Mouse (Mus musculus) layer of hippocampus, postnatal 10 days (tissue): ENCODE data around the gene Zbtb26. TPM values are rescaled to one million over a fixed set of nuclear protein-coding genes. Genes with fewer than 3 reads are reported as not detected.
A peak's percentile ranks its signal among the peaks of the same experiment; 100 is the strongest.

Experiments
- DNase-seq, 2 experiments: peaks; one replicate each; pipeline ENCODE4 v3.0.0; 2021; ENCODE audit warnings: low spot score in 2 of 2
- long read RNA-seq: library from polyadenylated mRNA; stranded (forward); transcript quantifications from one replicate; pipeline ENCODE4 v2.0.0, GENCODE M21; 2023
- total RNA-seq, 2 experiments: library from RNA; stranded (reverse); gene quantifications; 2 replicates each; pipeline ENCODE4 v1.2.3; 2021

Zbtb26 gene
- 1 to 10 TPM; 8.8 to 8.9 TPM for total RNA-seq
- long read RNA-seq: 0 reads

DNA sequence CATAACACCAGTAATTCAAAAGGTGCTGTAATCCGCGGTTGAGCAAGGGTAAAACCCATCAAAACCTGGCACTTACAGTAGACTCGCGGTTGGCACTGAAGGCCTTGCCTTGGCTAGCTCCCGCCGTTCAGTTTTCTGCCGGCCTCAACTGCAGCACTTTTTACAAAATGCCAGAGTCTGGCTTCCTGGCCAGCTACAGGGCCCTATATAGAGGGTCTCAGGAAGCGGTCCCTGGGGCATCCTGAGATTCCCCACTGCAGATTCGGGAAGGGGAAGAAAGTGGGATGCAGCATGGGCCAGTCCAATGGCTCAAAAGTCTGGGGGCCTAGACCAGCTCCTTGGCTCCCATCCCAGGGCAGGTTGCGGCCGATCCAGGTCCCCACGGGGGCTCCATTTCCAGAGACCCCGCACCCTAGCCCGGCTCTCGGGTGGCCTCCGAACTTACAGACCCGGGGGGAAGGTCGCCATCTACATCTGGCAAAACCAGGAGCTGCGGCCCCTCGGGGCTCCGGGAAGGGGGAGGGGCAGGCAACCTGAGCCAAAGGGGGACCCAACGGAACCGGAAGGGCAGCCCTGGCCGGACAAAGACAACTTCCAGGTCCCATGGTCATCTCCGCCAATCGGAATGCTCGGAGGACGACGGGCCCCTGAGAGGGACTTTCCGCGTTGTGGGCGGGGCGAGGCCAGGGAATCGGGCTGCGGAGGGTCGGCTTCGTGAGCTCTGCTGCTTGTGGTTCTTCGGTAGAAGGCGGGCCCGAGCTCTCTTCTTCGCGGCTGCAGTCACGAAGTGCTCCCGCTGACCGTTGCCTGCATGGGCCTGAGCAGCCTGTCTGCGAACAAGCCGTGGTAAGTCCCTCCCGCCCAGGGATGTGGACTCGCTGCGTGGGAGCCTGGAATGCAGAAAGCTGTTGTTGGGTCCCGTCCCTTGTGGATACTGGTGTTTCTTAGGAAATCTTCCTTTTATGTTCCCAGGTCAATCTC is at the start of gene Zbtb26, which contains the start of the genes Zbtb6 and Rabgap1:
Zbtb26 (minus strand) TSS at position 525 of the 981 bp plus-strand sequence.
Zbtb6 (minus strand) TSS at position 561 of the 981 bp plus-strand sequence.
Rabgap1 (plus strand) TSS at position 669 of the 981 bp plus-strand sequence.
- peak; percentile 93 to 96 for DNase-seq

DNA sequence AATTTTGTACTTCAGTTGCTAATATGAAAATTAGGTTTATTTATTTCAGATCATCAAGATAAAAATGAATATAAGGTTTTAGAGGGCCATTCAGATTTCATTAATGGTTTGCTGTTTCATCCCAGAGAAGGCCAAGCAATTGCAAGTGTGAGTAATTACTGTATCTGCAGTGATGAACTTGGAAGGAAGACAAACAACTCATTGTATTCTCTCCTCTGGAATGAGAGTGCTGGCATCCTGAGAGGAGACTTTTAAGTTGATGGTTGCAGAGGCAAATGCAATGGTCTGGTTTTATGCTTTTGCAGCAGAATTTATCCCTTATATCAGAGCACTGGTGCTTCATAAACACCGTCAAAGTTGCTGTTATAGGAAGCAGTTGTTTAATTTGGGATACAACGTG is 46.0 kb upstream of the Zbtb26 start:
- no peak for DNase-seq

DNA sequence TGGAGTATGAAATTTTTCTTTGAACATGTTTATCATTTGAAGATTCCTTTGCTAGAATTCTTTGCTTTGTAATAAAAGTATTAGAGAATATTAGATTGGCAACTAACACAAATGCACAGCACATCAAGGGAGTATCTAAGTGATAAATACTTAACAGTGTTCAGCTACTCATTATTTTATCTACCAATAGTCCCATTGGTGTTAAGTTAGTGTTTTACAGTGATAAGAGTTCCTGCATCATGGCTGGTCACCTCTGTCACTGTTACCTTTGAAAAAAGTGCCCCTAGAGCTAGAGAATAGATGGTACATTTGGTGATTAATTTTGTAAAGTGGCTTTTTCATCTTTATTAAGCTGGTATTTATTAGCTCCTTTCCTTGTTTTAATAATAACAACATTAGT is 43.5 kb upstream of the Zbtb26 start:
- DNase-seq: no peak

DNA sequence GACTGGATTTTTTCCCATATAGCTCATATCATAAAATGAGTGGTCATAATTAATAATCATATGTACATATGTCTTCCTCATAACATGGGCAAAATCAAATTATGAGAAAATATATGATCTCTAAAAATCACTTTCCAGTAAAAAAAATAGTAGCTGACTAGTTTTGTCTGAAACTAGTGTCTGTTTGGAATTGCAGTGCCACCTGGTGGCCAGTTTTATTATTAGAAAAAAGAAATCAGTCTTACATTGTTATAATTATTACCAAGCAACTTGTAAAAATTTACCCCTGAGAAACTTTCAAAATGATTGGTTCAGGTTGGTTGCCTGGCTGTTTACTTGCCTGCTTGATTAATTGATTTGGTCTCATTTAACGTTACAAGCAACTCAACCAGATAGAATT is 42.4 kb upstream of the Zbtb26 start:
- DNase-seq: peak in 1 of 2 experiments; percentile 28

DNA sequence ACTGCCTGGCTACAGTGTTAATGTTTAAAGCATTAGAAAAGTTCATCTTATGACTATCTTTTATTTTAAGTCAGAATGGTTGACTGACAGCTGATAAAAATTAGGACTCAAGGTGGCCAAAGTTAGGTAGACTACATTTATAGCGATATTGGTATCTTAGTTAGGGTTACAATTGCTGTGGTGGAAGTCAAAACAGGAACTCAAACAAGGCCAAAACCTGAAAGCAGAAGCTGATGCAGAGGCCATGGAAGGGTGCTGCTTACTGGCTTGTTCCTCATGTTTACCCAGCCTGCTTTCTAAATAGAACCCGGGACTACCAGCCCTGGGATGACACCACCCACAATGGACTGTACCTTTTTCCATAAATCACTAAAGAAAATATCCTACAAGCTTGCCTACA is 41.2 kb upstream of the Zbtb26 start:
- no peak for DNase-seq

DNA sequence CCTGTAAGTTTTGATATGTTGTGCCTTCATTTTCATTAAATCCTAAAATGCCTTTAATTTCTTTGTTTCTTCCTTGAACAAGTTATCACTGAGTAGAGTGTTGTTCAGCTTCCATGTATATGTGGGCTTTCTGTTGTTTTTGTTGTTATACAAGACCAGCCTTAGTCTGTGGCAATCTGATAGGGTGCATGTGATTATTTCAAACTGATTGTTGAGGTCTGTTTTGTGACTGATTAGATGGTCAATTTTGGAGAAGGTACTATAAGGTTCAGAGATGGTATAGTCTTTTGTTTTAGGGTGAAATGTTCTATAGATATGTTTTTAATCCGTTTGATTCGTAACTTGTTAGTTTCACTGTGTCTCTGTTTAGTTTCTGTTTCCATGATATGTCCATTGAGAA is 37.1 kb upstream of the Zbtb26 start:
- DNase-seq: no peak

DNA sequence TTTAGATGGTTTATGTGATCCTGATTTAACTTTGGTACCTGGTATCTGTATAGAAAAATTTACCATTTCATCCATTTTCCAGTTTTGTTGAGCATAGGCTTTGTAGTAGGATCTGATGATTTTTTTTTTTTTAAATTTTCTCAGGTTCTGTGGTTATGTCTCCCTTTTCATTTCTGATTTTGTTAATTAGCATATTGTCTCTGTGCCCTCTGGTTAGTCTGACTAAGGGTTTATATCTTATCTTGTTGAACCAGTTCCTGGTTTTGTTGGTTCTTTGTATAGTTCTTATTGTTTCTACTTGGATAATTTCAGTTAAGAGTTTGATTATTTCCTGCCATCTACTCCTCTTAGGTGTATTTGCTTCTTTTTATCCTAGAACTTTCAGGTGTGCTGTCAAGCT is 36.6 kb upstream of the Zbtb26 start:
- no peak for DNase-seq

DNA sequence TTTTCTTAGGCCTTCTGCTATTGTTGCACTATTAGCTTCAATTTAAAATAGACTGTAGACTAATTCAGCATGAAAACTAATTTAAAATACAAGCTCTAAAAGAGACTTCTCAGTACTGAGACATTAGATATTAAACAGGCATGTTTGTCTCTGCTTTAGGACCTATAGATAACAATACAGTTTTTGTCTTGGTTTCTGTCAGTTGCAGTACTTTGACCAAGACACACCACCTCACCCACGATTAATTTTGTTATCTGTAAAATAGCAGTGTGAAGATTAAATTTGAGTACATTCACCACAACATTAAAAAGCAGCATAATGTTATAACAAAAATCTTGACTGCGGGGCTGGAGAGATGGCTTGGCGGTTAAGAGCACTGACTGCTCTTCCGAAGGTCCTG is 23.3 kb upstream of the Zbtb26 start:
- no peak for DNase-seq

DNA sequence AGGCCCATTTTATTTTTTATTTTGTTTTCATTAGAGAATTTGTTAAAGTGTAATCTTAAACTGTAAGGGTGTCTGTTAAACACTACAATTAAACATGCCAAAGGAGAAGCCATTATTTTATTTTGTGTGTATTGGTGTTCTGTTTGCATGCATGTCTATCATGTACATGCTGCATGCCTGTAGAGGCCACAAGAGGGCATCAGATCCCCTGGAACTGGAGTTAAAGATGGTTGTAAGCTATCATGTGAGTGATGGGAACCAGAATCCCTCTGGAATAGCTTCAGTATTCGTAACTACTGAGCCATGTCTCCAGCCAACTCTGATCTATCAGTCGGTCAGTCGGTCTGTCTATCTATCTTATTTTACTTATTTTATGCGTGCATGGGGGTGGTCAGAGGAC is 17.8 kb upstream of the Zbtb26 start:
- no peak for DNase-seq

DNA sequence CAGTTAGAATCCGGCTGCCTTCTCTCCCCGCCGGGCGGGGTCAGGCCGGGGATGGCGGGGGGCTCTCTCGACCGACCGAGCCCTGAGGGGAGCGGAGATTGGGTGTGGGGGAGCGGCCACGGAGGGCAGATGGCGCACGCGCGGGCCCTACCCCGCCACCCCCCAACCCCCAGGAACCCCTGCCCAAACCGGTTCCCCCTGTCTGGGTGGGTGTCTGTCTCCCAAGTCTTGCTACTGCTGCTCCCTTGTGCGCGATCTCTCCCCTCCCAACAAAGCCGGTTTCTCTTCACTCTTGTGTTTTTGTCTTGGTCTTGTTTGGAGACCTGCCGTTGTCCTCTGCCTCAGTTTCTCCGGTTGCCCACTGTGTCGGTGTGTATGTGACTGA is 9.4 kb upstream of the Zbtb26 start:
- DNase-seq: no peak

DNA sequence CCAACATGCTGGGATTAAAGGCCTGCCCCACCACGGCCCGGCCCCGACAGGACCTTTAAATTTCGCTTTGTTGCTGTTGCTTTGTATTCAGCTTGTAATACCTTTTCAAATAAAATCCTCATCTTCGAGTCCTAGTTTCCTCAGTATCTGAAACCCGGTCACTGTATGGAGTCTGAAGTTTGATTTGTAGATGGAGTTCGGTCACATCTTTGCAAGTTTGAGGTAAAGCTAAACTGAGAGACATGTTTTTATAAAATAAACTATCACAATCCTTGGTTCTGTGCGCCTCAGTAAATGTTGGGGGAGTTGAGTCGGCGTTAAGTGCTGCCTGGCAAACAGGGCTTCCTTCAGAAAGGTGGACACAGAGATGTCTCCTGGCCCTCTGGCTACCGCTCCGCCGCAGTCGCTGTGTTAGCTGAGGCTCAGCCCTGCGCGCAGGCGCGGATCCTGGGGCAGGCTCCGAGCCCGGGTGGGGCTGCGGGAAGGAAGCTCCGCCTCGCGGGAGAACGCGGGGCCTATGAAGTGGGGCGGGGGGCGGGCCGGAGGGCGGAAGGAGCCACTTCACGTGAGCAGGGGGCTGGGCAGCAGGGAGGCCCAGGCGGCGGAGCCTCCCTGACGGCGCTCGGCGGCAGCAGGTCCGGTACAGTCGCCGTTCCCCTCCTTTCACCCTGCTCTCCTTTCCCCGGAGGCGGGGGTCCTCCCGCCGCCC is 8.9 kb upstream of the Zbtb26 start:
- DNase-seq: peak; percentile 91 to 94

DNA sequence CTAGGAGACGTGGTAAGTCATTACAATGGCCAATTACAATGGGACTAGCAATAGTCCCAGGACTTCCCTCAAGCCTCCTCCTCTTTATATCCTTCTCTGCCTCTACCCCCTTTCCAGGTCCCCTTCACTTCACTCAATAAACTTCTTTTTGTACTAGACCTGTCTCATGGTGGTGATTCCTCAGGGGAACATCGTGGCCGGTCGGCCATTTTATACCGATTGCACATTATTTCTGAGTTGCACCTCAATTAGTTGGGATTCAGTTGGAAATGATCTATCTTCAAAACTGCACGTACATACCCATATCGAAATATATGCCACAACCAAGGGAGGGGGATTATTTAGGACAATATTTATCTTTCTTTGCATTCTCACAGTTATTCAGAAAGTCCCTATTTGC is 11.3 kb downstream of the Zbtb26 start:
- DNase-seq: no peak

DNA sequence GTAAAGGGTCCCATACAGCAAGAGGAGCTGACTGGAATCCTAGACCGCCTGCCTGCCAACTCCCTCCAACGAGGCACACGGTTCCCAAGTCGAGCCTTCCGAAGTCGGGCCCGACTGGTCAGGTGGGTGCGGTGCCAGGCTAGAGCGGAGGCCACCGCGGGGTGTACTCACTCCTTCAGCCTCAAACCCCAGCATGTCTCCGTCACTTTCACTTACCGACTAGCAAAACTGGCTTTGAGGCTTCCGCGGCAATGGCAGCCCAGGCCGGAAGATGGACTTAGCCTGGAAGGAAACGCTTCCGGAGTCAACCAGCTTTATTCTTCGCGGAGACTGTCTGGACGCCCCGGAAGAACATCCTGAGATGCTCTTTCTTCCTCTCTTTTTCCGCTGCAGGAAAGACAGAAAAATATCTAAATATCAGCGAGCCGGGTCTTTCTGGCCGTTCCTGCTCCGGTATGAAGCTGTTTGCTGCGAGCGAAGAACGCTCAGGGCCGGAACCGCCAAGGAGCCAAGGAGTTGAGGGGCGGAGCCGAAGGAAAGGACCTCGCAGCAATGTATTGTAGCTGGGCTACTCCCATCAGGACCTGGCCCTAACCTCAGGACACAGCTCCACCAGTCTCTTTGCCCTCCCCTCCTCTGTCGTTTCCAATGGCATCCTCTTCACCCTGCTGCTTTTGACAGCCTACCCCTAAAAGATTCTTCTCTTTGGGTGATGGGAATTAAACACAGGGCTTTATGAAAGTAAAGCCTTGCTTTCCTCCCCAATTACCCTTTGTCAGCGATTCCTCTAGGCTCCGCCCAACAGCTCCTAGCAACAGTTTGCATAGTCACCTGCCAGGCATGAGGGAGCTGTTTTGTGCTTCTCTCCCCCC is 12.1 kb downstream of the Zbtb26 start:
- DNase-seq: peak; percentile 74 to 83

DNA sequence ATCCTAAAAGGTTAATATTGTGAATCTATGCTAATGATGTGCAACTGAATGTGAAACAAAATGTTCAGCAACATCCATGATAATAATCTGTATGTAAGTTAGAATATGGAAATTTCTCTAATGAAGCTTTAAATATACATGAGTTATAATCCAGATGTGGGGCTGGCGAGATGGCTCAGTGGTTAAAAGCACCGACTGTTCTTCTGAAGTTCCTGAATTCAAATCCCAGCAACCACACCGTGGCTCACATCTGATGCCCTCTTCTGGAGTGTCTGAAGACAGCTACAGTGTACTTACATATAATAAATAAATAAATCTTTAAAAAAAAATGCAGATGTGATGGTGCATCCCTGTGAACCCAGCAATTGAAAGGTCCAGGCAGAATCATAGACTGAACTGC is 19.3 kb downstream of the Zbtb26 start:
- DNase-seq: no peak

DNA sequence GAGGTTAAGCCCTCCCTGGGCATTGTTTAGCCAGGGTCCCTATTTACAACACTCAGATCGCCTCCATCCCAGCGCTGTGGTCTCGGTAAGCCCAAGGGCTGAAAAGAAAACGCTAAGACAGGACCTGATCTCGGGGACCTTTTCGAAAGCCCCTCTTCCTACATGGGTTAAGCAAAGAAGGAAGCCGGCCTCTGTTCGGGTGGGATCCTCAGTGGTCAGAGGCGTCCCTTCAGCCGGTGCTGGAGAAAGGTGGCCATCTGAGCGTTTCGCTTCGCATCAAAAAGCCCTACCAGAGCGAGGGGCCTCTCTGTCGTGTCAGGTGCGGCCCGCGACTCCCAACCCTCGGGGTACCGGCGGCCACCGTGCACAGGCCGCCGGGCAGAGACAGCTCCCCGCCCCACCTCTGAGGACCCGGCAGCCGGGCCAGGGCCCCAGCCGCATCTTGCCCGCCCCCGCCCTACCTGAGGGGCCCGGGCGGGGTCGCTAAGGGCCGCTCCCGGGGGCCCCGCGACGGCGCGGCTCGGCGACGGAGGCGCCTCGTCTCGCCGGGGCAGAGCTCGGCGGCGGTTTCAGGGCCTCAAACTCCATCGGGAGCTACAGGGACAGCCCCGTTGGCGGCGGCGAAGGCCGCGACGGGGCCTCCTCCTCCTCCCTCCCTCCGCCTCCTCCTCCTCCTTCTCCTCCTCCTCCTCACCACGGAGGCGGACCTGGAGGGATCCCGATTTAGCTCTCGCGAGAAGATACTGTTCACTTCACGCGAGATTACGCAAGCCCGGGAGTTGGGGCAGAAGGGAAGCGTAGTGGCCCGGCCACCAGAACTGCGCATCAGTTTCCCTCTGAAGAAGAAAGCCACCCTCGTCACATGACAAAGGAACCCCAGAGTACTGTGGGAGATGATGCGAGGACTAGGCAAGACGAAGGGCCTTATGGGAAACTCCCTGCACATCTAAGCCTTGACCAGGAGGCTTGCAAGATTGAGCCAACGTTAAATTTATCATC is 20.3 kb downstream of the Zbtb26 start, which contains the start of gene Rc3h2:
Rc3h2 (minus strand) TSS at position 598 of the 999 bp plus-strand sequence.
- peak; percentile 93 to 94 for DNase-seq

DNA sequence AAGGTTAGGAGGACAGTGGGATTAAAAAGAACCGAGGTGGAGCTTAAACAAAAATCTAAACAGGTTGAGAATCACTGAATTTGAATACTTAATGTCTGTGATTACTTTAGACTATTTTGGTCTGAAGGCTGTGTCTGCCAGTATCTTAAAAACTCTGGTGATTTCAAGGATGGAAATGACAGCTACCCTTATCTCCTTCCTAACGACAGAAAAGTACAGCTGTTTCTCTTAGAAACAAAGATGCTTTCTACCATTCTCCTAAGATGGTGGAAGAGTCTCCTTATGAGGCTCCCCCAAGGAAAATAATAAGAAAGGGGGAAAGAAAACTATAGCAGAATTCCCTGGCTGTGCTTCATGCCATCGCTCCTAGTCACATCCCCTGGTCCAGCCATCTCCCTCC is 21.0 kb downstream of the Zbtb26 start:
- DNase-seq: no peak

DNA sequence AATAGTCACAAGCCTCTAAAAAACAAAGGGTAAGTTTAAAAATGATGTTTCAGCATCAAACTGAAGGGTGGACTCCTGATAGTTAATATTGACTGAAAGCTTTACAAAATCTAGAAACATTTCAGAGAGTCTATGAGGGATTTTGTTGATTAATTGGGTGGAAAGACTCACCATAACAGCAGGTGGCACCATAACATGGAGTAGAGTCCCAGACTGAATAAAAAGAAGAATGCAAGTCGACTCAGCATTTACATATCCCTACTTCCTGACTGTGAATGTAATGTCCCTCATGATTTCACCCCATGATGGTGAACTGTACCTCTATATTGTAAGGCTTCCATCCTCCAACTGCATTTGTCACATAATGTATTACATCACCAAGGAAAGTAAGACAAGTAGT is 47.4 kb downstream of the Zbtb26 start:
- no peak for DNase-seq

DNA sequence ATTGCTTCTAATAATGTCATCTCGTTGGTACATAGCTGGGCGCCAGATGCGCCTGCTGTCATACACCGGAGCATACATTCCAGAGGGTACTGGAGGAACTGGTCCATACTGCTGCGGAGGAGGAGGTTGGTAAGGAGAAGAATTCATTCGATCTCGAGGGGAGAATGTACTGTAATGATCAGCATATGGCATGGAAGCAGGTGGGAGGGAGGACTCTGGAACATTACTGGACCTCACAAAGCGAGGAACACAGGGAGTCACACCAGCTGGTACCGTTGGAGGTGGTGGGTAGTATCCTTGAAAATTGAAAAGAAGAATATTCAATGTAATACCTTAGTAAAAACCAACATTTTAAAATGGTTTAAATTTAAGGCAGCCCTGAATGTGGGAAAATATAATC is 60.0 kb downstream of the Zbtb26 start:
- DNase-seq: no peak
